Mouse (Mus musculus): ENCODE results near the gene Ezr.

DNA sequence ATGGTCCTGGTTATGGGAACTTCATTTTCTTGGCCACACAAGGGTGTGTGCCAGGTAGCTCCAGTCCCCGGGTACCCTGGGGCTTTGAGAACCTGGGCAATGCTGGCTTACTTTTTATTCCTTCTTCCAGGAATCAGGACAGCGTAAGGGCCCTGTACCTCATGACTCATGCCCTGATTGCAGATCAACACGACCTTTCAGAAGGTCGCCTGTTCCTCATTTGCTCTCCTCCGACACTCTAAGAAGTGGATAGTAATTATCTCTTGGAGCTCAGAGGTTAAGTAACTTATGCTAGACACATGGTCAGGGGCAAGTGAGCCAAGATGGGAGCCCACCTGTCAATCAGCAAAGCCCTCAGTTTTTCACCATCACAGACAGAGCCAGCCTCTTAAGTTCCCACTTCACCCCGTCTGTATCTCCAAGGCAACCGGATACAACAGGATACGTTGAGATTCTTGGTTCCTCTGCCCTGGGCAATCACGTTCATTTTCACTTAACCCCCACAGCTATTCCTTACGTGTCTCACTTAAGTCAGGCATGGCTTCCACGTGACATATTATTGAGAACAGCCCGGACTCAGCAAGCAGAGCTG, 11.7 kb upstream of the Ezr start:
- TF ChIP-seq CTCF (IDR thresholded peaks at IDR 0.05; ENCODE audit: extremely low read depth, insufficient read depth, insufficient read length, insufficient replicate concordance) (no peak), POLR2A (IDR thresholded peaks at IDR 0.05; ENCODE audit: low read depth, low read length) (no peak)
